In genomic region chr13:98425026-98425425, GRCm38 (mm10) we compare ENCODE assay signal across 15 mouse cellular contexts.
"Had no signal": no experiment of that assay in that cellular context is flagged by ENCODE, and none has a peak within 500 bp of the region (broad histone marks: within the 10 kb centered on the region; RNA-seq: fewer than 3 reads in every experiment).

No protein-coding gene starts in this region.

- H3K4me2 ChIP-seq: neural tube, embryonic 15.5 days; stomach, embryonic 15.5 days had no signal

- H3K4me3 ChIP-seq: neural tube, embryonic 15.5 days; stomach, embryonic 15.5 days had no signal

- H3K9ac ChIP-seq: neural tube, embryonic 15.5 days; stomach, embryonic 15.5 days had no signal

- H3K36me3 ChIP-seq: neural tube, embryonic 15.5 days; stomach, embryonic 15.5 days had no signal

- H3K4me1 ChIP-seq: stomach, embryonic 15.5 days had no signal

- DNase-seq: retina, postnatal 1 day; right cerebral cortex, adult 18-20 months; right cerebral cortex, postnatal 14 days; right cerebral cortex, postnatal 25 days; right cerebral cortex, postnatal 4 days; spleen, adult 18-20 months; thymus, adult 18-20 months; thymus, adult 2 months; thymus, postnatal 14 days; thymus, postnatal 25 days; thymus, postnatal 36 days; thymus, postnatal 4 days had no signal

- H3K9me3 ChIP-seq: neural tube, embryonic 15.5 days; stomach, embryonic 15.5 days had no signal

- H3K27ac ChIP-seq: neural tube, embryonic 15.5 days; stomach, embryonic 15.5 days; stomach, postnatal 0 days had no signal
